Mouse (Mus musculus) adrenal gland, postnatal 10 days (tissue): ENCODE results near the gene 4933415F23Rik. TPM values are rescaled to one million over a fixed set of nuclear protein-coding genes. Genes with fewer than 3 reads are reported as not detected.
A peak's percentile ranks its signal among the peaks of the same experiment; 100 is the strongest.

ENCODE experiments used
- DNase-seq: peaks from one replicate; pipeline ENCODE4 v3.0.0; 2021; ENCODE audit warnings: mixed read lengths
- long read RNA-seq, 2 experiments: library from polyadenylated mRNA; stranded (forward); transcript quantifications; one replicate each; pipeline ENCODE4 v2.0.0; 2021
- total RNA-seq, 2 experiments: library from RNA; stranded (reverse); gene quantifications; 2 replicates each; pipeline ENCODE4 v1.2.3; 2021

Gene 4933415F23Rik
- not detected for total RNA-seq
- long read RNA-seq, experiment 1 = 0 reads
- long read RNA-seq, experiment 2 = 0 reads

GRCm38 (mm10) chr1:23102021-23102420, at the start of gene 4933415F23Rik:
Gene 4933415F23Rik, minus strand, starts transcription at chr1:23102253.
- DNase-seq = no peak

- no peak for DNase-seq
Measured at GRCm38 (mm10) chr1:23151722-23152121, 49.7 kb upstream of the 4933415F23Rik start.

- DNase-seq = no peak
Measured at GRCm38 (mm10) chr1:23146198-23146873, 44.3 kb upstream of the 4933415F23Rik start.

- DNase-seq = no peak
Measured at GRCm38 (mm10) chr1:23141121-23141811, 39.2 kb upstream of the 4933415F23Rik start.

GRCm38 (mm10) chr1:23140530-23140929, 38.5 kb upstream of the 4933415F23Rik start:
- DNase-seq = peak; percentile 44

- peak; percentile 14 for DNase-seq
Measured at GRCm38 (mm10) chr1:23120901-23121300, 18.8 kb upstream of the 4933415F23Rik start.

- no peak for DNase-seq
Measured at GRCm38 (mm10) chr1:23119406-23119805, 17.4 kb upstream of the 4933415F23Rik start.

- DNase-seq = peak; percentile 28
Measured at GRCm38 (mm10) chr1:23117423-23117822, 15.4 kb upstream of the 4933415F23Rik start.

GRCm38 (mm10) chr1:23109191-23109590, 7.1 kb upstream of the 4933415F23Rik start:
- DNase-seq = no peak

- no peak for DNase-seq
Measured at GRCm38 (mm10) chr1:23102881-23103280, 828 bp upstream of the 4933415F23Rik start.

- no peak for DNase-seq
Measured at GRCm38 (mm10) chr1:23099791-23100190, 2.3 kb downstream of the 4933415F23Rik start.

GRCm38 (mm10) chr1:23098451-23098850, 3.6 kb downstream of the 4933415F23Rik start:
- no peak for DNase-seq

GRCm38 (mm10) chr1:23097996-23098395, 4.1 kb downstream of the 4933415F23Rik start:
- no peak for DNase-seq

- no peak for DNase-seq
Measured at GRCm38 (mm10) chr1:23067715-23068114, 34.3 kb downstream of the 4933415F23Rik start.

GRCm38 (mm10) chr1:23064717-23065475, 37.2 kb downstream of the 4933415F23Rik start:
- no peak for DNase-seq

- DNase-seq = no peak
Measured at GRCm38 (mm10) chr1:23063946-23064345, 38.1 kb downstream of the 4933415F23Rik start.

GRCm38 (mm10) chr1:23061614-23062373, 40.3 kb downstream of the 4933415F23Rik start:
- peak; percentile 35 for DNase-seq

GRCm38 (mm10) chr1:23060056-23060455, 42.0 kb downstream of the 4933415F23Rik start:
- no peak for DNase-seq
